Mouse (Mus musculus) cerebellum, adult (tissue): ENCODE results near the gene Gm20708.
"Not testable (repeated sequence)": the region's sequence is repeated elsewhere in the genome, so short reads cannot be mapped to it uniquely, and the experiment has no call there.

Experiments used
- ATAC-seq: cut with Nextera tagmentation; 2 replicates; pipeline ENCODE4 v1.9.2; 2017; ENCODE audit warnings: mild to moderate bottlenecking, moderate library complexity, mixed read lengths; ENCODE audit not compliant: insufficient number of reproducible peaks, low FRiP score, low TSS enrichment

Gm20708 gene

DNA sequence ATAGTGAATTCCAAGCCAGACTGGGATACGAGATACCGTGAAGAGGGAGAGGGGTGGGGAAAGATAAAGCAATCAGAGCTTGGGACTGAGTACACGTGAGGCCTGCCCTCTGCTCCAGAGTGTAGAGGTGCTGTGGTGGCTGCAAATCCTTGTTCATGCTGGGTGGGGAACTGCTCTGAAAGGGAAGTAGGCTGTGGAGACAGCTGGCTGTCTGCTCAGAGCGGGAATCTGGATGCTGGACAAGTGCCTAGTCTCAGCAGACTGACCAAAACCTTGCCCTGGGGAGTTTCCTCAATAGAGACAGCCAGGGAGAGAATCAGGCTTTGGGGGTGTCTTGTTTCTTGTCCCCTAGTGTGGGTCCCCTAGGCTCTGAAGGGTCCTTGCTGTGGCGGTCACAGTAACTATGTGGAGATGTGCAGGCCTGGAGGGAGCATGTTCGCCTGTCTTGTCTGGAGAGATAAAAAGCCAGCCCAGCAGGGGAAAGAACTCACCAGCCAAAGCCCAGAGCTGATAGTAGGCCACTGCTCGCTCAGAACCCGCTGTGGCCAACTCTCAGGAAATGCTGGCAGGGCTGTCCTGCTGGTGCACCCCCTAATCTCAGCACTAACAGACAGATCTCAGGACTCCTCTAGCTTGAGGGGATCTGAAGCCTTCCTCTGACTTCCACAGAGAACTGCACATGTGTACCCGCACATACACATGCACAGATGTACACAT is 19.6 kb downstream of the Gm20708 start:
- no peak for ATAC-seq

DNA sequence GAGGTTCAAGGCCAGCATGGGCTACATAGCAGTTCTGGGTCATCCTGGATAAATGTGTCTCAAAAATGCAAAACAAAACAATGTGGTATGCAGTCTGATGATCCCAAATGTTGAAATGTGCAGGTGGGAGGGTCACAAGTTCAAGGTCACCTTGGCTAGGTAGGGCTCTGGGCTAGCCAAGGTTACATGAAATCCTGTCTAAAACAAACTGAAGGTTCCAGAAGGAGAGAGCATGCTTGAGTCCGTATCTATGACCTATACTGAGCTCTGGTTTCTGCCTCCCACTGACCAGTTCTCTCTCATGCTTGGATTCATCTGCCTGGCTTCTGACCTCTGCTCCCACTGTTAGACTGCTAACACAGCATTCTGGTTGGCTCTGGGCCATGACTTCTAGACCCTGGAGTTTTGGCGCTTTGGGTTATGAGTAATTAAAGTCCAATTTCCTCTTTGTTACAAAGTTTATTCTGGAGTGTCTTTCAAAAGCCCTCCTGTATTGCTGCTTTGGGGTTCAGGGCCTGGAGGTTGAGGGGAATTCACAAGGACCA is 20.3 kb downstream of the Gm20708 start:
- no peak for ATAC-seq

DNA sequence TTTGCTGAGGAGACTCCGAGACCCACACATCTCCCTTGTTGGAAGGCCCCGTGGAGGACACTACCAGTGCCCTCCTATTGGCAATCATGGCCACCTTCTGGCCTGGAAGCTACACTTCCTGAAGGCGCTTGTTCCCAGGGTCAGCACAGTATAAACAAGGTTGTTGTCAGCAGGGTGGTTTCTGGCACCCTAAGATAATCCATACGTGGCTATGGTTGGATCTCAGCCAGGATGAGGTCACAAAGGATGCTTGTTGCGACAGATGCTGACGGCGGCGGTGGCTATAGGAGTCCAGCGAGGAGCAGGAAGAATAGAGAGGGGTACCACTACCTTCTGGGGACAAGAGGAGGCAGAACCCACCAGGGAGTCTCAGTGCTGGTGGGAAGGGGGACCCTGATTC is 20.9 kb downstream of the Gm20708 start:
- no peak for ATAC-seq

DNA sequence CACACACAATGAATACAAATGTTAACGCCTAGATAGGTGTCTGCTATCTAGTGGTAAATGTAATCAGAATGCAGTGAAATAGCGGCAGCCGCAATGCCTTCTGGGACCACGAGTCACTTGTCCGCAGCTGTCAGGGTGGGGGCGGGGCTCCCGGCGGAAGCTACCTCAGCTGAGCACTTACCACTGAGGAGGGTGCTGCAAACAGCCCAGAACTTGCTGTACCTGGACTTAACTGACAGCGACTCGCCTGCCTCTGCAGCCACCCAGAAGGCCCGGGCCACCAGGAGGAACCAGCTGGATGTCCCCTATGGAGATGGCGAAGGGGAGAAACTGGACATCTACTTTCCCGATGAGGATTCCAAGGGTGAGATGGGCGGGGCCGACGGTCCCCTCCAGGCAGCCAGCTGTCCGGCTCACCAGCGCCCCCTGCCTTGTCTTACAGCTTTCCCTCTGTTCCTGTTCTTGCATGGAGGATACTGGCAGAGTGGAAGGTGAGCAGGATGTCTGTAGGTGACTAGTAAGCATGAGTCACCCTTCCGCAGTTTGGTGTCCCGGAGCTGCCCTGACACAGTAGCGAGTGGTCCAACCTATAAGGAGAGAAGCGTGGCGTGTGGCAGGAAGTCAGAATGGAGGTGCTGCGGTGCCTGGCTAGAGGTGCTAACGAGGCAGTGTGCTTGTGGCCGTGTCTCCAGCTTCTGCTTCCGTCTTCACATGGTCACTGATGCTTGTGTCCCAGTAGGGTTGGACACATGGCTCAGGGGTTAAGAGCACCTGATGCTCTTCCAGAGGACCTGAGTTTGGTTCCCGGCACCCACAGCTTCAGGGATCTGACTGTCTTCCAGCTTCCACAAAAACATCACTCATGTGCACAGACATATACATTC is 22.9 kb downstream of the Gm20708 start:
- no peak for ATAC-seq

DNA sequence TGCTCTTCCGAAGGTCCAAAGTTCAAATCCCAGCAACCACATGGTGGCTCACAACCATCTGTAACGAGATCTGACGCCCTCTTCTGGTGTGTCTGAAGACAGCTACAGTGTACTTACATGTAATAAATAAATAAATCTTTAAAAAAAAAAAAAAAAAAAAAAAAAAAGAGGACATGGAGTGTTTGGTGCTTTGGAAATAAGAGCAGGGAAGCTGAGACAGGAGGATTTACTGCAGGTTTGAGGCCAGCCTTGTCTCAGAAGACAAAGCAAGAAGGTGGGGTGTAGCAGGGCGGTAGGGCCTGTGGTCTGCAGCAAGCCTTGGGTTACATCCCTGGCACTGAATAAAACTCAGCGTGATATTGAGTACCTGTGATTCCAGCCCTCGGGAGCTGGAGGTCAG is 24.0 kb downstream of the Gm20708 start:
- not testable (repeated sequence) for ATAC-seq

DNA sequence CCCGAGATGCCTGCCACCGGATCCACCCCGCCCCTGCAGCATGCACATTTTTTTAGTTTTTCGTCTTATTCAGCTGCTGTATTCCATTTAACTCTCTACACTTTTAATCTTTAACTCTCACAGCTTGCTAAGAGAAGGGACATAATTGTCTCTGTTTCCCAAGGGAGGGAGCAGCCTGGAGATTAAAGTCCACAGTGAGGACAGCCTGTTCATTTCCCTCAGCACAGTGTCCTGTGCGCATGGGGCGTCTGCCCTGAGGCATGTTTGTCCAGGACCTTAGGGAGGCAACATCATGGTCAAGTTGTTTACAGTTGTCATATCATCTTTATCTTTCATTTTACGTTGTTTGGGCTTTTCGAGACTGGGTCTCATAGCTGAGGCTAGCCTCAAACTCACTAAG is 24.6 kb downstream of the Gm20708 start:
- no peak for ATAC-seq

DNA sequence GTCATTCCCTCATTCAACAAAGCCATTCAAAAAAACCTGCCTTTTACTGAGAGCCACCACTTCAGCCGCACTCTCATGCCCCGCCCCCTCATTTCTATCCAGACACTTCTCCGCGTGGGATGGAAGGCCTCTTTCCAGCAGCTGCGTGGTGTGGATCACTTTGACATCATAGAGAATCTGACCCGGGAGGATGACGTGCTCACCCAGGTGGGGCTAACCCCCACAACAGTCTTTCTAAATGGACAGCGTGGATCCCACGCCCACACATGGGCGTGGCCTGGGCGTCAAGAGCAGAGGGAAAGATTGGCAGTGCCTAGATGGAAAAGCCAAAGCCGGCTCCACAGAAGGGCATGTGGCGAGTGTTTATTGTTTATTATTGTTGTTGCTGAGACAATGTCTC is 26.8 kb downstream of the Gm20708 start:
- no peak for ATAC-seq

DNA sequence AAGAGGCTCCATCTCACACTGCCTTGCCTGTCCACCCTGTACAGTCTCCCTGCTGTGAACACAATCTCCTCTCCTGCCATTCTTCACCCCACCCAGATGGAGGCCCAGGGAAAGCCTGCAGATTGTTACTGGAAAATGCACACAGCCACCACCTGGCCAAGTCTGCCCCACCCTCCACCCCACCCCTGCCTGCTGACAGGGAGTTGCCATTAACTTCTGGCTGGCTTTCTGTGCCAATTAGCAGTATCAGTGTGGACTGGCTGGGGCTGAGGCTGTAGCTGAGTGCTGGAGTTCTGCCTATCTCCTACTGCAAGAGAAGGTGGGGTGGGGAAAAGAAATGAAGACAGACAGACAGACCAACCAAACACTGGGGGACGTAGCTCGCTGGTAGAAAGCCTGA is 29.1 kb downstream of the Gm20708 start:
- ATAC-seq = no peak

DNA sequence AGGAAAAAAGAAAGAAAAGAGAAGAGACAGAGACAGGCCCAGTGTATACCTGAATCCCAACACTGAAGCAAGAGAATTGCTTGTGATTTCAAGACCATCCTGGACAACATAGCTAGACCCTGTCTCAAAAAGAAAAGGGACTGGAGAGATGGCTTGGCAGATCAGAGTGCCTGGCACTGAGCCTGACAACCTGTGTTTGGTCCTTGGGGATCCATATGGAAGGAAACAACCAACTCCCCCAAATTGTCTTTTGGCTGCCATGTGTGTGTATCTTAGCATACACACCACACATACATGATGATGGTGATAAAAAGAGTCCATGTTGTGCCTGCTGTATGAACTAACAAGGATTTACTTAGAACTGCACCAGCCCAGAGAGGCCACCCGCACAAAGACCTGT is 29.6 kb downstream of the Gm20708 start:
- ATAC-seq = no peak

DNA sequence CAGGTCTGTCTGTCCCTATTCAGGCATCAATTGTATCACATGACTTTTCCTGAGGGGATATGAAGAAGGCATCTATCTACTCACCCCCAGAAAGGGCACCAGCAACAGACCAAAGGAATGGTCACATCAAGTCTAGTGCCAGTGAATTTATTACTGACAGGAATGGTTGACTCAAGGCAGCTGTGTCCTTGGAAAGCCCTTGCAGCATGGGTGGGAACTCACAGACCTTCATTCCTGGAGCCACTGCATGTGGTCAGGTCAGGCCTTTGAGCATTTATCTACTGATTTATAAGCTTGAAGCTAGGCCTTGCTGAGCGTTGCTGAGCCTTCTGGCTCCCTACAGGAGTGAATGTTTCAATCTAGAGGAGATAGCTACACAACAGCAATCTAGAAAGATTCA is 31.4 kb downstream of the Gm20708 start:
- no peak for ATAC-seq

DNA sequence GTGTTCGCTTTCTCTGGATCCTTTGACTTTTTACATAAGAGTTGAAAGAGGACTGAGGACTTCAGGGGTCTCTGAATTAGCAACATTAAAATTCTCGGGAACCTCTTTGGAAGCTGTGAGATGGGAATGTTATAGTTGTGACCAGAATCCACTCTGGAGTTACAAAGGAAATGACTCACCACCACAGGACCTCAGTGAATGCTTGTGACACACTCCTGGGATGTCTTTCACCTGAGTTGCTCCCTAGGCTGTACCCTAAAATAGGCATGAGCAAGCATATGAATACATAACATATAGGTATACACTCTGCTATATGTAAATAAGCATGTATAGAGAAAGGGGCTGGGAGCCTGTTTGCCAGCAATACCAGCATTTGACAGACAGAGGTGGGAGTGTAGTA is 34.0 kb downstream of the Gm20708 start:
- ATAC-seq = no peak

DNA sequence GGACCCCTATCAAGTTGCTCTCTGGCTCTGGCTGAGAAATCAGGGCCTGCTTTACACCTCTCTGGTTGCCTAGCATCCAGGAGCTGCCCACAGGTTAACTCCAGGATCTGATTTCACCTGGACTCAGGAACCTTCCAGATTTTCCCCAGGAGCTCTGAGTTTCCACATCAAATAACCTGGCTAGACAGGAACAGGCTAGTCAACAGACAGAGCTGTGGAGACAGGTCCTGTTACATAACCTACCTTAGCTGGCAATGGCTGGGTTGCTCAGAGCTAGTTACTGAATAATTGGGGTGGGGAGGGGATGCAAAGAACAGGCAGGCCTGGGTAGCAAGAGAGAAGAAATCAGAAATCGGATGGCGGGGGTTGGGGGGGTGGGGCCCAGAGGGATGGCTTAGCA is 35.5 kb downstream of the Gm20708 start:
- no peak for ATAC-seq

DNA sequence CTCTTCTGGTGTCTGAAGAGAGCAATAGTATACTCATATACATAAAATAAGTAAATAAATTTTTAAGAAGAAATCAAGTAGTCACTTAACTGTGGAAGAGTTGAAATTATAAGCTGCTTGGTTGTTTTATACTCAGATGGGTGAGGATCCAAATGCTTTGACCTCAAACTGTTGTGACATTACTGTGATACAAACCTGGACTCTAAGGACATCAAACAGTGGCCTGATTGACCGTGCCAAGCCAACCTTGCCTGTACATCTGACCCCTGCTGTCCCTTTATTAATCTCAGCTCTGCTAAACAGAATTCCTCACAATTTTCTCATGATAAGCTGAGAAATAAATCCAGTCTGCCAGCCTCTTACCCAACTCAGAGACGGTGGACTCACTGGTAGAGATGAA is 36.2 kb downstream of the Gm20708 start:
- ATAC-seq = no peak

DNA sequence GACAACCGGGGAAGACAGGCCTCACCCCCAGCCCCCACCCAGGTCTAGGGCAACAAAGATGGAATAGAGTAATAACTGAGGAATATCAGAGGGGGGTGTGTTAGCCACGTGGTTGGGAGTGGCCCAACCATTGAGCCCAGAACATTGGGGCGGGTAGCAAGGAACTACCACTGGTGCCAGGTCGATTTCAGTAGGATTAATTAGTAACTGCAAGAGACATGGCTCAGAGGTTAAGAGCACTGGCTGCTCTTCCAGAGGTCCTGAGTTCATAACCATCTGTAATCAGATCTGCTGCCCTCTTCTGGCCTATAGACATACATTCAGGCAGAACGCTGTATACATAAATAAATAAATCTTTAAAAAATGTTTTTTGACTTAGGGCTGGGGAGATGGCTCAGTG is 37.2 kb downstream of the Gm20708 start:
- ATAC-seq = no peak

DNA sequence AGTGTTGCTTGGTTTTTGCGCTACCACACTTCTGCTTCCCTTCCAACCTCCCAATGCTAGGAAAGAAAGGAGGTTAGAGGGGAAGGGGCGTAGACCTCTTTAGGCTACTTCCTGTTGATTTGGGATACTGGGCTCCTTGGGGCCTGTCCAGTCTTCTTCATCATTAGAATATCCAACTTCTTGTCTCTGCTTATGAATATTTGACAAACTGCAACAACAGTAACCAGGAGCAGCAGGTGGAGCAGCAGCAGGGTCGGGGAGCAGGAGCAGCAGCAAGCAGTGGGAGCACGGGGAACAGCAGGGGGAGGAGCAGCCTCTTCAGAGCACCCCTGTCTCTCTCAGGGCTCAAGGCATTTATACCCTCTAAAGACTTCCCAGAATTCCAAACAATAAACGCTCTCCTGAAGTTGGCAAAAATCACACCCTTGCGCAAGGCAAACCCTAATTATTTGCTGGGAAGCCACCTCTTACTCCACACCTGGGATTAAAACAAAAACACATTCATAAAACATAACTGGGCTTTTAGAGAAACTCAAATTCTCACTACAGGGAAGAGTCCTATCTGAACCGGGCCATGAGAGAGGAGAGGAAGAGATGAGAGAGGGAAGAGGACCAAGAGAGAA is 38.2 kb downstream of the Gm20708 start:
- ATAC-seq = no peak

DNA sequence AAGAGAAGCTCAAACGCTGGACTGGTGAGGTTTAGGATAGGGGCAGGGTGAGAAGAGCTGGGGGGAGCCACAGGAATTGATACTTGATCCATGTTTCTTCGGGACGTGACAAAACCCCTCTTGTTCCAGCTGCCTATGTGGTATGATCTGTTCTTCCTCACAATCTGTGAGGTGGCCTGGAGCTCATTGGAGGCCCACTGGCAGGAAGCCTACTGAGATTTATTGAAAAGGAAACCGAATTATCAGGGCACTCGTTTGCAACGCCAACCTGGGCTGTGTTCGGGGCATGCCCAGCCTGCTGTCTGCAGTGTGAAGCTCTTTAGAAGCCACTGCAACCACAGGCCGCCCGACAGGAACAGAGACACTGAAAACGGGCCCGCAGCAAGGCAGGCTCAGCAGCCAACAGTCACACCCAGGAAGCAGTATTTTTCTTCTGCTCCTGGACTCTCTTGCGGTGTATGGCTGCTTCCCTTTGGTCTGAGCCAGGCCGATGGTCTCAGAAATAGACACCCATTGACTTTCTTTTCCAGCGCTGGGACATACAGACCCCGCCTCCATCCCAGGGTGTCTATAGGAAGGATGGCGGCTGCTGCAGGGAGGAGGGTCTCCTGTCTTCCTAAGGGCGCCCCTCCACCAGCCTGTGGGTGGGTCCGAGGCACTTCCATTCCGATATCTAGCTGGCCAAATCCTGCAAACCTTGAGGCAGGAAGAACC is 39.0 kb downstream of the Gm20708 start:
- ATAC-seq = peak; percentile 32; the same call in 1 of the 2 replicates

DNA sequence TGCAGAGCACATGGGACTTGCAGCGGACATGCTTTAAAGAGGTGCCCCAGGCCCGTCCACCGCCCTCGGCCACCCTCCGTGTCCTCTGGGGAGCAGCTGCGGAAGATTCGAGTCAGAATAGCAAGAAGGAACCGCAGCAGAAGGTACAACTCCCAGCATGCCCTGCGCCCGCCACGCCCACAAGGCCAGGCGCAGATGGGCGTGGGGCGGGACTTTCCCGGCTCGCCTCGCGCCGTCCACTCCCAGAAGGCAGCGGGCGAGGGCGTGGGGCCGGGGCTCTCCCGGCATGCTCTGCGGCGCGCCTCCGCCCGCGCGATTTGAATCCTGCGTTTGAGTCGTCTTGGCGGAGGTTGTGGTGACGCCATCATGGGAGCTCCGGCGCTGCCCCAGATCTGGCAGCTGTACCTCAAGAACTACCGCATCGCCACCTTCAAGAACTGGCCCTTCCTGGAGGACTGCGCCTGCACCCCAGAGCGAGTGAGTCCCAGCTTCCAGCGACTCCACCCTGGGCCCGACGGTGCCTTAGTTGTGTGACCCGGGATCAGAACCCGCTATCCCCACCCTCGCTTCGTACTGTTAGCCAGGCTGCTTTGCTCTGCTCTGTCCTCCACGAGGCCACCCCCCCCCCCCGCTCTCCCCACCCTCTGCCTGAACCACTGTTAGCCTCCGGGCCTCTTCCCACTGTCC is 39.7 kb downstream of the Gm20708 start, which contains the start of gene Birc5:
Gene Birc5, plus strand, starts transcription at position 267 of the 687 bp plus-strand sequence.
- peak; percentile 90; the same call in 1 of the 2 replicates for ATAC-seq

DNA sequence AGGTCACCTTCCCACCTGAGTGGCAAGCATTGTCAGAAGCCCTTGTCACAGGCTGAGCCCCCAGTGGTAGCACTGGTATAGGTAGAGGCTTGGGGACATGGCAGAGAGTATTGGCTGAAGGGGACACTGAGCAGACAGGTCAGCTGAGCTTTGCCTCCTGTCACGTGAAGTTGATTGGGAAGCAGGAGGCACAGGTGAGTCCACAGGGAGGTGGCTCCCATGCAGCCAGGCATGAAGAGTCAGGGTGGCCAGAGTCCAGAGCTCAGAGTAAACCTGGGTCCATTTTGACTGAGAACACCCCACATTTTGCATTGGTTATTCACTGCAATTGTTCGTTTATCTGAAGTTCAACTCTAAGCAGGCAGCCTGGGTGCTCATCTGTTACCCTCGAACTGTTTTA is 43.4 kb downstream of the Gm20708 start:
- no peak for ATAC-seq

DNA sequence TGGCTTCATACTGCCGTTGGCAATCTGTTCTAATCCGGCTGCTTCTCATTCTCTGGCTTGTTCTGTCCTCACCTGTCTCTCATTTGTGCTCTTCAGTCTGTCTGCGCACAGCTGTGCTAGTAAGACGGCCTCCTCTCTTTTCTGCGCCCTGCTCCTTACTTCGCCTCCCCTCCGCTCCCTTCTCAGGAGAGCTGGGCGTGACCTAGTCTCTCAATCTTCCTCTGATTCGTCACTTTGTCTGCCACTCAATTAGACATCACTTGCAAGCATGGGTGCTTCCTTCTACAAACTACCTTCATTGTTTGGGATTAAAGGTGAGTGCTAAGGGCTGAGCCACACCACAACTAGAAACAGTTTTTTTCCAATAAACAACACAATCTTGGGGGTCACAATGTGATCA is 44.8 kb downstream of the Gm20708 start:
- ATAC-seq = no peak

DNA sequence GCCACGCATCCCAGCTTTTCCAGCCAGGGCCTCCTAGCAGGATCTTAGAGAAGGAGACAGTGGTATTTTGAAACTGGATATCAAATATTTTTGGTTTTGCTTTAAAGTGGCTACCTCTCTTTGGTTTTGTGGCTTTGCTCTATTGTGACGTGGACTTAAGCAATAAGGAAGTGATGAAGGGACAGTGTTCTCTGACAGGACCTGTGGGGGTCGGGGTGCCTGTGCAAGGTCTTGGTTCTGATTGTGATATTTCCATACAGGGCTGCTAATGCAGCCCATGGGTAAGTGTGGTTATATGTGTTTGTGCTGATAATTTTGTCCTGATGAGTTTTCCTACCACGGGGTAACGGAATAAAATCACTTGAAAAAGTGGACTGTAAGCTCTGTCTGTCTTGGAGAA is 45.9 kb downstream of the Gm20708 start:
- ATAC-seq = no peak
